Mouse (Mus musculus): ENCODE results near the gene Spata31d1a. TPM values are rescaled to one million over a fixed set of nuclear protein-coding genes. Genes with fewer than 3 reads are reported as not detected.

Gene Spata31d1a
- polyA plus RNA-seq, 1 experiment from 2014 or later, result 0.02 TPM

DNA sequence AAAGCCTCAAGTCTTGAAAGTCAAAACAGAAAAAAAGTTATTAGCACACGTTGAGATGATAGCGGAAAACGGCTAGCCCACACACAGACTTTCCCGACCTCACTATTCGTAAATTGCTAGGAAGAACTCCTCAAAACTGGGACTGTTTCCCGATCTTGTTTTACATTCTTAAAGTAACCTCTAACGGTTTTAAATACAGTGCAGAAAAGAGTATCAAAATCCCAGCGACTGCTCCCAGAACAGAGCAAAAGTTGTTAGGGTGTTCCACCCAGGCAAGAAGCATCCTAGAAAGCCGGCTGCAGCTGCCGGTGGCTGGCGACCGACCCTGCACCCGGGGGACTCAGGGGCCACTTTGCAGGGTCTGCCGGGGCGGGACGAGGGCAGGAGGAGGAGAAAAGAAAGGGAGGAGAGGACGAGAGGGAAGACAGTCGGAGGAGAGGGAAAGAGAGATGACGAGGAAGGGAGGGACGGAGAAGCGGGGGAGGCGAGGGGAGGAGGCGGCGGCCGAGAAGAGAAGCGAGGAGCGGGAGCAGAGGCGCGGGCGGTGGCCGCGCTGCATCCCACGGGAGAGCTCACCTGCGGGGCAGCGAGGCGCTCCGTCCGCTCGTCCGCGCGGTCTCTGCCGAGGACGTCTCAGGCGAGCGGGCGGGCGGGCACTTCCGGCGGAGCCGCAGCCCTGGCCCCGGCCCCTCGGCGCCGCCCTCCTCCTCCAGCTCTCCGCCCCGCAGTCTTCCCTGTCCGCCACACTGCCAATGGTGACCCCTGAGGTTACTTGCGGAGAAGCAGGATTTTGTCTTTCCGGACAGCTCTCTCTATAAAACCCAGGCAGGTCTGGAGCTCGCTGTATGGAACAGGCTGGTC, 34.7 kb downstream of the Spata31d1a start, which contains the start of gene Golm1:
Gene Golm1 (minus strand): TSS at position 661 of the 861 bp plus-strand sequence.
- WGBS, result under 1% methylated on average over 61 of the region's 61 CpGs
- DNase-seq (ENCODE audit: low spot score), result peak; percentile 88
- peak within 1 kb of the TSS; percentile 91 for H3K4me3 ChIP-seq

DNA sequence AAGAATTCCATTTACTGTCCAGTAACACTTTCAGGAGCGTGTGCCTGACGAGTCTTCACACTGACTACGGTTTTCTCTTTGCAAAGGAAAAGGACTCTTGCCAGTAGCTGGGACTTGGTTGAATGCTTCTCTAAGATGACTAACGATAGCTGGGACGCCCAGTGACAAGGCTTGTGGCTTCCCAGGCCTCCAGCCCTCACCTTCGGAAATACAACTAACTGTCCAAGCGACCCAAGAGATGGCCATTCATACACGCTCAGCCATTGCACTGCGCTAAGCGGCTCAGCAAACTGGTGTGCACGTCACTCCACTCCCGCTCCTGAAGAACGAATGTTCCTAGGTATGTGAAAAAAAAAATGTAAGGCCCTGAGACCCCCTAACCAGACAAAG, 35.4 kb downstream of the Spata31d1a start:
- Histone ChIP-seq H3K4me1 (peaks cover 37% of the 10 kb centered on the region), H3K9me3 (no peaks in the 10 kb centered on the region), H3K36me3 (replicated peaks) (peaks cover 7% of the 10 kb centered on the region), H3K4me3 (peak overlapping the region; percentile 91), H3K27ac (replicated peaks) (peak overlapping the region; percentile 97), H3K27me3 (replicated peaks; ENCODE audit: low read depth, poor library complexity, severe bottlenecking) (no peaks in the 10 kb centered on the region)
- DNase-seq (ENCODE audit: low spot score), result peak; percentile 63
- WGBS, result under 1% methylated on average over 13 of the region's 13 CpGs

More for the DNA sequence above, 34.7 kb downstream of the Spata31d1a start, which contains the start of gene Golm1:
- H3K27me3 ChIP-seq (replicated peaks; ENCODE audit: low read depth, poor library complexity, severe bottlenecking), result no peaks in the 10 kb centered on the region
- H3K4me1 ChIP-seq, result peaks cover 37% of the 10 kb centered on the region
- no peaks in the 10 kb centered on the region for H3K9me3 ChIP-seq
- H3K27ac ChIP-seq (replicated peaks), result peak within 1 kb of the TSS; percentile 97
- peaks cover 2% of the 10 kb centered on the region; the same call in 1 of the 2 replicates for H3K36me3 ChIP-seq (replicated peaks)

DNA sequence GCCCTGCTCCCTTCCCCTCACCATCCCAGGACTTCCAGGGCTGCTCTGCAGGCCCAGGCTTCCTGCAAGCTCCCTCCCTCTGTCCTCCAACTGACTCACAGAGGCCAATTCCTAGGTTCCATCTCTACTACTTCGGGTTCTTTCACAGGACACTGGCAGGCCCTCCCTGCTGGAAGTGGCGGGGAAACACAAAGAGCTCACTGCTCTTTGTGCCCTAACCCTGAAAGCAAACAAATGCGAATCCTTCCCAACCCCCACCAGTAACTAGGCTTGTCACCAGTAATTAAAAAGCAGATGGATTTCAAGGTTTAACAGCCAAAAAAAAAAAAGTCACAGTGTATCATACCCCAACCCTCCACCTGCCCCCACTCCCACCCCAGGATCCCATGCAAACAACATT, 35.9 kb downstream of the Spata31d1a start:
- Histone ChIP-seq H3K9me3 (no peaks in the 10 kb centered on the region), H3K27ac (replicated peaks) (peak overlapping the region; percentile 97), H3K4me3 (peak overlapping the region; percentile 91), H3K4me1 (peaks cover 35% of the 10 kb centered on the region), H3K27me3 (replicated peaks; ENCODE audit: low read depth, poor library complexity, severe bottlenecking) (no peaks in the 10 kb centered on the region), H3K36me3 (replicated peaks) (peaks cover 13% of the 10 kb centered on the region)
- 2% methylated on average over 3 of the region's 3 CpGs for WGBS
- DNase-seq (ENCODE audit: low spot score), result peak; percentile 63

DNA sequence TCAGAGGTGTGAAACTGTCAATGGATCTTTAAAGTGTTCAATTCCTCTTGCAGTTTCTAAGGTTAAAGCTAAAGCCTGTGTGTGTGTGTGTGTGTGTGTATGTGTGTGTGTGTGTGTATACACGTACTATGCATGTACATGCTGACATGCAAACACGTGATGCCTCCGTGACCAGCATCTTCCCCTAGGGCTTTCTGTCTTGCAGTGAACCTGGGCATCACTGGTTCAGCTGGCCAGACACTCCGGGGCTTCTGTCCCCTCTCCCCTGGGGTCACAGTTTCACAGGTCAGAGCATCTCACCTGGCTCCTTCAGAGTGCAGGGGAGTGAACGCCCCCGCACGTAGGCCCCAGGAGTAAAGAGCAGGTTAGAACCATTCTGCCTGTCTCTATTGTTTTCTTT, 36.5 kb downstream of the Spata31d1a start:
- DNase-seq (ENCODE audit: low spot score), result peak; percentile 38
- H3K27me3 ChIP-seq (replicated peaks; ENCODE audit: low read depth, poor library complexity, severe bottlenecking), result no peaks in the 10 kb centered on the region
- peaks cover 17% of the 10 kb centered on the region for H3K36me3 ChIP-seq (replicated peaks)
- H3K4me1 ChIP-seq, result peaks cover 31% of the 10 kb centered on the region
- no peaks in the 10 kb centered on the region for H3K9me3 ChIP-seq
- peak overlapping the region; percentile 91 for H3K4me3 ChIP-seq
- WGBS, result 30% methylated on average over 7 of the region's 7 CpGs
- H3K27ac ChIP-seq (replicated peaks), result peak overlapping the region; percentile 97

DNA sequence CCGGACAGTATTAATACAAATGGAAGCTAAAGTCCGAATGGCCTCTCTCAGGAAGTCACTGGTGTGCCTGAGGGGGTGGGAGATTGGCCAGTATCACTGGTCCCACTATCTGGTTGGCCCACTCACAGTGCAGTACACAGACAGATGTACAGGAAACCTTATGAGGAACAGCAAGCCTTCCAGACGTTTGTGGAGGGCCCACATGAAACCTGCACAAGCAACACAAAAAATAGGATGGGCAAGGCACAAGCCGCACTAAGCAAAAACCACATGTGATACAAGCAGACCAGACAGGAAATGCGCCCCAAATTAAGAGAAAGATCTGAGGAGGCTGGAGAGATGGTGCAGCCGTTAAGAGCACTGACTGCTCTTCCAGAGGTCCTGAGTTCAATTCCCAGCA, 37.9 kb downstream of the Spata31d1a start:
- H3K27me3 ChIP-seq (replicated peaks; ENCODE audit: low read depth, poor library complexity, severe bottlenecking), result no peaks in the 10 kb centered on the region
- WGBS, result 69% methylated on average over 6 of the region's 6 CpGs
- H3K36me3 ChIP-seq (replicated peaks), result peaks cover 24% of the 10 kb centered on the region
- no peaks in the 10 kb centered on the region for H3K9me3 ChIP-seq
- peaks cover 35% of the 10 kb centered on the region for H3K4me1 ChIP-seq
- H3K4me3 ChIP-seq, result no peak overlapping the region
- no peak for DNase-seq (ENCODE audit: low spot score)
- 0 out of 2 replicates have a peak overlapping the region, but pooled peaks have one; percentile 21 for H3K27ac ChIP-seq (replicated peaks)

DNA sequence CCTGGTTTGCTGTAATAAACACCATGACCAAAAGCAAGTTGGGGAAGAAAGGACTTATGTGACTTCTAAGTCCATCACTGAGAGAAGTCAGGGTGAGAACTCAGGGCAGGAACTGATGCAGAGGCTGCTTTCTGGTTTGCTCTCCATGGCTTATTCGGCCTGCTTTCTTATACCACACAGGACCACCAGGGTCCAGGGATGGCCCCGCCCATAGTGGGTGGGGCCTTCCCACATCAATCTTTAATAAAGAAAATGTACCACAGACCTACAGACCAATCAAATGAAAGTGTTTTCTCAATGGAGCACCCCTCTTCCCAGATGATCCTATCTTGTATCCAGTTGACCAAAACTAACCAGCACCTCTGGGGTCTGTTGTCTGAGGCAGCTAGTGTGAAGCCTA, 38.6 kb downstream of the Spata31d1a start:
- peaks cover 35% of the 10 kb centered on the region for H3K4me1 ChIP-seq
- DNase-seq (ENCODE audit: low spot score), result no peak
- WGBS, result 76% methylated on average over 2 of the region's 2 CpGs
- peaks cover 31% of the 10 kb centered on the region for H3K36me3 ChIP-seq (replicated peaks)
- H3K27ac ChIP-seq (replicated peaks), result no peak overlapping the region
- no peak overlapping the region for H3K4me3 ChIP-seq
- H3K9me3 ChIP-seq, result no peaks in the 10 kb centered on the region
- no peaks in the 10 kb centered on the region for H3K27me3 ChIP-seq (replicated peaks; ENCODE audit: low read depth, poor library complexity, severe bottlenecking)

DNA sequence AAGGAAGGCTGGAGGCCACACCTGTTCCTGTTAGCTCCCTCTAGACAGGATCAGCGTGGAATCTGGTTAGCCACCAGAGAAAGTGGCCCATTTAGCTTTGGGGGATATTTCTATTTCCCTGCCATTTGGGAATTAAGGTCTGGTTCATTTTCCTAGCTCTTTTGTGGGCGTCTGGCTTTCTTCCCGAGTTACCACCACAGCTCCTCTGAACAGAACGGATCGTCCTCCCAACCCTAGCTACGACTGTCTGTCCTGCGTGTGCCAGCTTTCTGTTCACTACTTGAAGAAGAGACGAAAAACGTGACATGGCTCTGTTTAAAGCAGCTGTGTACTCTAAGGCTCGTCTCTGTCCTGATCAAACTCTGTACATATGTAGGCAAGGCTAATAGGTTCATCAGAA, 40.2 kb downstream of the Spata31d1a start:
- no peak overlapping the region for H3K4me3 ChIP-seq
- WGBS, result 91% methylated on average over 10 of the region's 10 CpGs
- no peak for DNase-seq (ENCODE audit: low spot score)
- peaks cover 47% of the 10 kb centered on the region for H3K36me3 ChIP-seq (replicated peaks)
- H3K9me3 ChIP-seq, result no peaks in the 10 kb centered on the region
- H3K27me3 ChIP-seq (replicated peaks; ENCODE audit: low read depth, poor library complexity, severe bottlenecking), result no peaks in the 10 kb centered on the region
- H3K27ac ChIP-seq (replicated peaks), result no peak overlapping the region
- H3K4me1 ChIP-seq, result peaks cover 26% of the 10 kb centered on the region

DNA sequence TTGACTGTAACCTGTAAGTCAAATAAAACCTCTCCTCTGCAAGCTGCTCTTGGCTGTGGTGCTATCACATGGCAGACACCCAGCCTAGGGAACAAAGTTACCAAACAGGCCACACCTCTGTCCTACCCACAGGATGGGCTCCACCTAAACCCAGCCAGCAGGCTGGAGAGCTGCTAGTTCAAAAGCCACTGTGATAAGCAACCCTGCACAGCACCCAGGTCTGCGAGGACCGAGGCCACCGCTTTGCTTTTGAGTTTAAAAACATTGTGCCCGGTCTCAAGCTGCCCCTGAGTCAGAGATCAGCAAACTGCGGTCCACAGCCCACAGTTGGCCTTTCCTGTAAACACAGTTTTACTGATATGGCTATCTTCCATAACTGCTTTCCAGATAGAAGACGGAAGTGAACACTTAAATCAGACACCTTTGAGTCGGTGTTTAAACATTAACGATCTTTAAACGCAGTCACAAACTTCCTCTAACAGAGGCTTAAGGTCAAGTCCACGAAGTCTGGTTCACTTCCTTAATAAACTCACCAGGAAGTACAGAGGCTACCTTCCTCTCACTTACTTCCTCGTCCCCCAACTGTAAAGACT, 41.5 kb downstream of the Spata31d1a start:
- H3K4me1 ChIP-seq, result peaks cover 17% of the 10 kb centered on the region

DNA sequence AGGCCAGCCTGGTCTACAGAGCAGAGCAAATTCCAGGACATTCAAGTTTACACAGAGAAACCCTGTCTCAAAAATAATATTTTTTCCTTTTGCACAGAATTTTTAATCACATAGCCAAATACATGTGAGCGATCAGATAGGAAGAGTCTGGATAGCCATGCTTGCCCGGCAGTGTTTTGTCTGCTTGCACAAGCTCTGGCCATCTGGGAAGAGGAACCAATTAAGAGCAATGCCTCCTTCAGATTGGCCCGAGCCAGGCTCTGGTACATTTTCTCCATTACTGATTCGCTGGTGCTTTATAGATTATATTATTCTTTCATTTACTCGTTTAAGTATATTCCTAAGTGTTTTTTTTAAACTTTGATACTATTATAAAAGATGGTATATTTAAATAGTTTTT, 42.4 kb downstream of the Spata31d1a start:
- H3K36me3 ChIP-seq (replicated peaks), result peaks cover 69% of the 10 kb centered on the region
- no peaks in the 10 kb centered on the region for H3K27me3 ChIP-seq (replicated peaks; ENCODE audit: low read depth, poor library complexity, severe bottlenecking)
- H3K27ac ChIP-seq (replicated peaks), result no peak overlapping the region
- no peak overlapping the region for H3K4me3 ChIP-seq
- H3K4me1 ChIP-seq, result peaks cover 11% of the 10 kb centered on the region
- H3K9me3 ChIP-seq, result no peaks in the 10 kb centered on the region
- 91% methylated on average over 5 of the region's 5 CpGs for WGBS
- DNase-seq (ENCODE audit: low spot score), result no peak

More for the DNA sequence above, 41.5 kb downstream of the Spata31d1a start:
- 80% methylated on average over 11 of the region's 11 CpGs for WGBS
- Histone ChIP-seq H3K36me3 (replicated peaks) (peaks cover 61% of the 10 kb centered on the region), H3K4me3 (no peak overlapping the region), H3K9me3 (no peaks in the 10 kb centered on the region), H3K27ac (replicated peaks) (0 out of 2 replicates have a peak overlapping the region, but pooled peaks have one; percentile 35), H3K27me3 (replicated peaks; ENCODE audit: low read depth, poor library complexity, severe bottlenecking) (no peaks in the 10 kb centered on the region)
- DNase-seq (ENCODE audit: low spot score), result no peak

DNA sequence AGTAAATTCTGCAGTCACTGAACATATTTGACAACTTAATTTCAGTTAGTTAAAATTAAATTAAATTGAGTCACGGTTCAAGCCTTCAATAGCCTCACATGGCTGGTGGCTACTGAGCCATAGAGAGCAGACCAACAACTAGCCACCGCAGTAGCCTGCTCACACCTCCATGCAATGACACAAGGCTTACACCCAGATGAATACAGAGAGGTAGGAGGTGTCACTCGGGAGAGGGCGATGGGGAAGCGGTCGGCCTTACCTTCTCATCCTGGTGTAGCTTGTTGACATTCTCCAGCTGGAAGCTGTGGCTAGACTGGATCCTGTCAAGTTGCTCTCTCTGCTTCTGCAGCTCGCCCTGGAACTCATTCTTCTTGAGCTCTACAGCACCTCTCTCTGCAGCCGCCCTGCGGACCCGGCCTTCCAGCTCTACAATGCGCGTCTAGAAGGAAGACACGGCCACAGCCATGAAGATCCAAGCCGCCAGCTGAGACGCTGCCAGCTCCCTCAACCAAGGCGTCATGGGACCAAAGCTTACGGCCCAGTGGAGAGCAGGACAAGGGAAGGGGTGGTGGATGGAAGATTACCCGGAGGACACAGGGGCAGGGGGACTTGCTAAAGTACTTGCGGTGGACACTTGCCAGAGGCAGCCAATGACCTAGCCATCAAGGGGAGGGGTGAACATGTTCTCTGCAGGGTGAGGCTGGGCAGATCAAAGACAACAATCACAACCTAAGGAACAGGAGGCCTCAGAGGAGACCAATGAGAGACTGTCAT, 46.0 kb downstream of the Spata31d1a start:
- H3K4me1 ChIP-seq, result peaks cover 5% of the 10 kb centered on the region; the same call in 1 of the 2 replicates

DNA sequence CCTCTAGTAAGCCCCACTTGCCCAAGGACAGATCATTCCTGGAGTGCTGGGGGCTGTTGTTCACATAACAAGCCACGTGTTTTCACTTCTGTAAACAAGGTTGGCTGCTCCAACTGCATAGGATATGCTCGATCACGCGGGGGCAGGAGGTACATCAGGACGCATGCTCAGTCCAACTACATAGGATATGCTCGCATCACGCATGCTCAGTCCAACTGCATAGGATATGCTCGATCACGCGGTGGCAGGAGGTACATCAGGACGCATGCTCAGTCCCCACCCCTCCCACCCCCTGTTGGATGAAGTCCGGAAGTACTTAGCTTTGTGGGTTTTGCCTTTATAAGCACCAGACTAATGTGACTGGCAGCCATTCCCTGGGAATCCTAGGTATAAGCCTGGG, 48.2 kb downstream of the Spata31d1a start:
- Histone ChIP-seq H3K36me3 (replicated peaks) (peaks cover 99% of the 10 kb centered on the region), H3K27ac (replicated peaks) (no peak overlapping the region), H3K27me3 (replicated peaks; ENCODE audit: low read depth, poor library complexity, severe bottlenecking) (no peaks in the 10 kb centered on the region), H3K9me3 (no peaks in the 10 kb centered on the region), H3K4me1 (peaks cover 5% of the 10 kb centered on the region; the same call in 1 of the 2 replicates), H3K4me3 (no peak overlapping the region)
- 96% methylated on average over 12 of the region's 12 CpGs for WGBS
- DNase-seq (ENCODE audit: low spot score), result no peak

More for the DNA sequence above, 46.0 kb downstream of the Spata31d1a start:
- Histone ChIP-seq H3K36me3 (replicated peaks) (peaks cover 92% of the 10 kb centered on the region), H3K27ac (replicated peaks) (no peak overlapping the region), H3K4me3 (no peak overlapping the region), H3K27me3 (replicated peaks; ENCODE audit: low read depth, poor library complexity, severe bottlenecking) (no peaks in the 10 kb centered on the region), H3K9me3 (no peaks in the 10 kb centered on the region)
- DNase-seq (ENCODE audit: low spot score), result no peak
- 95% methylated on average over 19 of the region's 19 CpGs for WGBS

DNA sequence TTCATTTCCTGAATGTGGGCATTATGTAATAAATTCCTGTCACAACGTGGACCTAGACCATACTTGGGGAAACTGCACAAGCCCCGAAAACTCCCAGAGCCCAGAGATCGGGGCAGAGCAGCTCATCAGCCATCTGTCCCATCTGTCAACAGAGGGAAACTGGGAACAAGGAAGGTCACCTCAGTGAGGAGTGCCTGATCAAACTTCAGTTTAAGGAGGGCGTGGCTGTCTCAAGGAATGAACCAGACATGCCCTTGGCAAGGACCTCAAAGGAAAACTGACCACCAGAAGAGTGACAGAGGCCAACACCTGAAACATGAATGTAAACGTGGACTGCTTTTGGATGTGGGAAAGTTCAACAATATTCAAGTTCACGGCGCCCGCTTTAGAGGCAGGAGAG, 48.7 kb downstream of the Spata31d1a start:
- Histone ChIP-seq H3K36me3 (replicated peaks) (peaks cover 98% of the 10 kb centered on the region), H3K27me3 (replicated peaks; ENCODE audit: low read depth, poor library complexity, severe bottlenecking) (no peaks in the 10 kb centered on the region), H3K27ac (replicated peaks) (no peak overlapping the region), H3K4me1 (peaks cover 11% of the 10 kb centered on the region), H3K9me3 (no peaks in the 10 kb centered on the region), H3K4me3 (no peak overlapping the region)
- DNase-seq (ENCODE audit: low spot score), result no peak
- WGBS, result 93% methylated on average over 8 of the region's 8 CpGs

Measured in embryonic facial prominence, embryonic 10.5 days (tissue).